Mouse (Mus musculus): ENCODE measurements around the gene Prkcb. TPM values are rescaled to one million over a fixed set of nuclear protein-coding genes. Genes with fewer than 3 reads are reported as not detected.

Gene Prkcb
- polyA plus RNA-seq, 1 experiment from 2014 or later, result 14.3 TPM

- no peaks in the 10 kb centered on the region for H3K27me3 ChIP-seq (ENCODE audit: insufficient read depth, poor library complexity, severe bottlenecking)
- peaks cover 6% of the 10 kb centered on the region for H3K4me1 ChIP-seq
- H3K36me3 ChIP-seq, result no peaks in the 10 kb centered on the region
- WGBS, result 10% methylated on average over 7 of the region's 7 CpGs
- H3K9me3 ChIP-seq, result no peaks in the 10 kb centered on the region
- DNase-seq (ENCODE audit: low spot score), result no peak
- no peak overlapping the region for H3K4me3 ChIP-seq
- H3K27ac ChIP-seq, result no peak overlapping the region
Measured at GRCm38 (mm10) chr7:122509903-122510302, 221.4 kb downstream of the Prkcb start.

GRCm38 (mm10) chr7:122512430-122512966 is 223.9 kb downstream of the Prkcb start:
- no peak for DNase-seq (ENCODE audit: low spot score)

GRCm38 (mm10) chr7:122520850-122521638 is 232.5 kb downstream of the Prkcb start:
- Histone ChIP-seq H3K27me3 (ENCODE audit: insufficient read depth, poor library complexity, severe bottlenecking) (no peaks in the 10 kb centered on the region), H3K4me3 (no peak overlapping the region), H3K9me3 (no peaks in the 10 kb centered on the region), H3K36me3 (no peaks in the 10 kb centered on the region), H3K4me1 (no peaks in the 10 kb centered on the region), H3K27ac (no peak overlapping the region)
- WGBS, result 58% methylated on average over 7 of the region's 7 CpGs
- DNase-seq (ENCODE audit: low spot score), result no peak

More at GRCm38 (mm10) chr7:122512430-122512966, 223.9 kb downstream of the Prkcb start:
- no peaks in the 10 kb centered on the region for H3K36me3 ChIP-seq
- 81% methylated on average over 13 of the region's 13 CpGs for WGBS
- H3K4me3 ChIP-seq, result no peak overlapping the region
- H3K27ac ChIP-seq, result no peak overlapping the region
- no peaks in the 10 kb centered on the region for H3K27me3 ChIP-seq (ENCODE audit: insufficient read depth, poor library complexity, severe bottlenecking)
- peaks cover 6% of the 10 kb centered on the region for H3K4me1 ChIP-seq
- no peaks in the 10 kb centered on the region for H3K9me3 ChIP-seq

GRCm38 (mm10) chr7:122528201-122528600 is 239.7 kb downstream of the Prkcb start:
- no peaks in the 10 kb centered on the region for H3K36me3 ChIP-seq
- H3K27ac ChIP-seq, result no peak overlapping the region
- H3K4me1 ChIP-seq, result 0 out of 2 replicates have a peak, but pooled peaks cover 15% of the 10 kb centered on the region
- H3K9me3 ChIP-seq, result no peaks in the 10 kb centered on the region
- no peaks in the 10 kb centered on the region for H3K27me3 ChIP-seq (ENCODE audit: insufficient read depth, poor library complexity, severe bottlenecking)
- WGBS, result 91% methylated on average over 11 of the region's 11 CpGs
- no peak overlapping the region for H3K4me3 ChIP-seq
- no peak for DNase-seq (ENCODE audit: low spot score)

- Histone ChIP-seq H3K27me3 (ENCODE audit: insufficient read depth, poor library complexity, severe bottlenecking) (no peaks in the 10 kb centered on the region), H3K27ac (no peak overlapping the region), H3K9me3 (no peaks in the 10 kb centered on the region), H3K4me3 (no peak overlapping the region), H3K36me3 (no peaks in the 10 kb centered on the region), H3K4me1 (0 out of 2 replicates have a peak, but pooled peaks cover 15% of the 10 kb centered on the region)
- DNase-seq (ENCODE audit: low spot score), result no peak
- WGBS, result 93% methylated on average over 5 of the region's 5 CpGs
Measured at GRCm38 (mm10) chr7:122528646-122529045, 240.1 kb downstream of the Prkcb start.

- DNase-seq (ENCODE audit: low spot score), result no peak
- no peaks in the 10 kb centered on the region for H3K36me3 ChIP-seq
- H3K4me3 ChIP-seq, result no peak overlapping the region
- no peak overlapping the region for H3K27ac ChIP-seq
- H3K9me3 ChIP-seq, result no peaks in the 10 kb centered on the region
- H3K27me3 ChIP-seq (ENCODE audit: insufficient read depth, poor library complexity, severe bottlenecking), result no peaks in the 10 kb centered on the region
- 0 out of 2 replicates have a peak, but pooled peaks cover 15% of the 10 kb centered on the region for H3K4me1 ChIP-seq
- WGBS, result 87% methylated on average over 9 of the region's 9 CpGs
Measured at GRCm38 (mm10) chr7:122533566-122534360, 245.2 kb downstream of the Prkcb start.

GRCm38 (mm10) chr7:122544616-122545015 is 256.1 kb downstream of the Prkcb start:
- no peak overlapping the region for H3K4me3 ChIP-seq
- no peaks in the 10 kb centered on the region for H3K27me3 ChIP-seq (ENCODE audit: insufficient read depth, poor library complexity, severe bottlenecking)
- no peak for DNase-seq (ENCODE audit: low spot score)
- no peak overlapping the region for H3K27ac ChIP-seq
- H3K9me3 ChIP-seq, result no peaks in the 10 kb centered on the region
- no peaks in the 10 kb centered on the region for H3K36me3 ChIP-seq
- no peaks in the 10 kb centered on the region for H3K4me1 ChIP-seq
- WGBS, result 77% methylated on average over 3 of the region's 3 CpGs

GRCm38 (mm10) chr7:122556575-122557140 is 268.1 kb downstream of the Prkcb start:
- no peak for DNase-seq (ENCODE audit: low spot score)
- no peak overlapping the region for H3K4me3 ChIP-seq
- no peak overlapping the region for H3K27ac ChIP-seq
- H3K36me3 ChIP-seq, result no peaks in the 10 kb centered on the region
- H3K27me3 ChIP-seq (ENCODE audit: insufficient read depth, poor library complexity, severe bottlenecking), result no peaks in the 10 kb centered on the region
- no peaks in the 10 kb centered on the region for H3K9me3 ChIP-seq
- H3K4me1 ChIP-seq, result peaks cover 6% of the 10 kb centered on the region; the same call in 1 of the 2 replicates
- 49% methylated on average over 6 of the region's 6 CpGs for WGBS

- Histone ChIP-seq H3K27ac (no peak overlapping the region), H3K27me3 (ENCODE audit: insufficient read depth, poor library complexity, severe bottlenecking) (no peaks in the 10 kb centered on the region), H3K4me3 (no peak overlapping the region), H3K4me1 (peaks cover 13% of the 10 kb centered on the region; the same call in 1 of the 2 replicates), H3K36me3 (no peaks in the 10 kb centered on the region), H3K9me3 (no peaks in the 10 kb centered on the region)
- 58% methylated on average over 7 of the region's 7 CpGs for WGBS
- no peak for DNase-seq (ENCODE audit: low spot score)
Measured at GRCm38 (mm10) chr7:122558085-122558811, 269.7 kb downstream of the Prkcb start.

GRCm38 (mm10) chr7:122558912-122559311 is 270.4 kb downstream of the Prkcb start:
- Histone ChIP-seq H3K27ac (no peak overlapping the region; the same call in 1 of the 2 replicates), H3K9me3 (no peaks in the 10 kb centered on the region), H3K36me3 (no peaks in the 10 kb centered on the region), H3K4me1 (peaks cover 14% of the 10 kb centered on the region; the same call in 1 of the 2 replicates), H3K27me3 (ENCODE audit: insufficient read depth, poor library complexity, severe bottlenecking) (no peaks in the 10 kb centered on the region), H3K4me3 (no peak overlapping the region)
- DNase-seq (ENCODE audit: low spot score), result no peak
- WGBS, result 41% methylated on average over 6 of the region's 6 CpGs

GRCm38 (mm10) chr7:122562586-122562985 is 274.0 kb downstream of the Prkcb start:
- Histone ChIP-seq H3K9me3 (no peaks in the 10 kb centered on the region), H3K36me3 (no peaks in the 10 kb centered on the region), H3K27me3 (ENCODE audit: insufficient read depth, poor library complexity, severe bottlenecking) (no peaks in the 10 kb centered on the region), H3K4me1 (peaks cover 20% of the 10 kb centered on the region; the same call in 1 of the 2 replicates), H3K27ac (no peak overlapping the region), H3K4me3 (no peak overlapping the region)
- WGBS, result 55% methylated on average over 5 of the region's 5 CpGs
- DNase-seq (ENCODE audit: low spot score), result no peak

- 97% methylated on average over 1 of the region's 1 CpGs for WGBS
- no peak overlapping the region for H3K27ac ChIP-seq
- peaks cover 14% of the 10 kb centered on the region; the same call in 1 of the 2 replicates for H3K4me1 ChIP-seq
- H3K27me3 ChIP-seq (ENCODE audit: insufficient read depth, poor library complexity, severe bottlenecking), result no peaks in the 10 kb centered on the region
- H3K9me3 ChIP-seq, result no peaks in the 10 kb centered on the region
- no peak overlapping the region for H3K4me3 ChIP-seq
- H3K36me3 ChIP-seq, result no peaks in the 10 kb centered on the region
- no peak for DNase-seq (ENCODE audit: low spot score)
Measured at GRCm38 (mm10) chr7:122565371-122565770, 276.8 kb downstream of the Prkcb start.

All from heart, embryonic 10.5 days (tissue).